Mouse (Mus musculus) kidney, postnatal 36 days (tissue): ENCODE measurements around the gene Spsb4.
A peak's percentile ranks its signal among the peaks of the same experiment; 100 is the strongest.

ENCODE experiments used
- DNase-seq, 2 experiments: peaks; one replicate each; pipeline ENCODE4 v3.0.0; 2021 to 2022; ENCODE audit warnings: mixed read lengths in 2 of 2

The Spsb4 gene

GRCm38 (mm10) chr9:97018677-97019147 is at the start of gene Spsb4:
Gene Spsb4, minus strand, starts transcription at chr9:97018843.
- peak; percentile 77 to 86 for DNase-seq

DNA sequence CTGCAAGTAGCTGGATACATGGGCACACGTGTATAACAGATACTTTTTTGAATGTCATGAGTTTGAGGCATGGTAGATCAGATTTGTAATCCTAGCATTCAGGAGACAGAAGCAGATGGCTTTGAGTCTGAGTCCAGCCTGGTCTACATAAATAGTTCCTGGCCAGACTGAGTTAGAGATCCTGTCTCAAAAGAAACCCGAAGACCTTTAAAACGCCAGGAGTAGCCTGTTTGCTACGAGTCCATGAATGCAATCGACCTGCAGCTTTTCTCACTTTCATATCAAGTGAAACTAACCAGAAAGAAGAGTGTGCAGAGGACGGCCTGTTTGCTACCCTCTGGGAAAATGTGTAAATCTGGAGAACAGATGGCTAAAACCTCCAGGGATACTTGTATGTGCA is 49.1 kb upstream of the Spsb4 start:
- DNase-seq, result no peak

- DNase-seq, result no peak
Measured at GRCm38 (mm10) chr9:97065885-97066284, 47.2 kb upstream of the Spsb4 start.

DNA sequence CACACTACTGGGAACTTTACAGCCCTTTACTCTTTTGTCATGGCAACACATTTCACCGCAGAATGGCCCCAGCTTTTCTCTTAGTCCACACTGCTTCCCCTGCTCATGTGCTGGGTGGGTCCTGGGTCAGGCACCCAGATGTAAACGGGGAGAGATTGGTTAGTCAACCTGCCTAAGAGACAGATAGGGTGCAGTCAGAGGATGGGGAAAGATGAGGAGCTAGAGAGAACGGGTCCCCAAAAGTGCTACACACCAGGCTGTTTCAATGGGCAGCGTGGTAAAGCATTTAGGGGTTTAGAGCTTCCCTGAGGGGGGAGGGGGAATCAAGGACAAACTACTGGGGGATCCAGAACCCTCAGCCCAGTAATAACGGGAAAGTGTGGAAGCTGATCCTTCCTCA is 46.6 kb upstream of the Spsb4 start:
- DNase-seq, result no peak

- DNase-seq, result no peak
Measured at GRCm38 (mm10) chr9:97064161-97064560, 45.5 kb upstream of the Spsb4 start.

- DNase-seq, result no peak
Measured at GRCm38 (mm10) chr9:97061696-97062095, 43.1 kb upstream of the Spsb4 start.

DNA sequence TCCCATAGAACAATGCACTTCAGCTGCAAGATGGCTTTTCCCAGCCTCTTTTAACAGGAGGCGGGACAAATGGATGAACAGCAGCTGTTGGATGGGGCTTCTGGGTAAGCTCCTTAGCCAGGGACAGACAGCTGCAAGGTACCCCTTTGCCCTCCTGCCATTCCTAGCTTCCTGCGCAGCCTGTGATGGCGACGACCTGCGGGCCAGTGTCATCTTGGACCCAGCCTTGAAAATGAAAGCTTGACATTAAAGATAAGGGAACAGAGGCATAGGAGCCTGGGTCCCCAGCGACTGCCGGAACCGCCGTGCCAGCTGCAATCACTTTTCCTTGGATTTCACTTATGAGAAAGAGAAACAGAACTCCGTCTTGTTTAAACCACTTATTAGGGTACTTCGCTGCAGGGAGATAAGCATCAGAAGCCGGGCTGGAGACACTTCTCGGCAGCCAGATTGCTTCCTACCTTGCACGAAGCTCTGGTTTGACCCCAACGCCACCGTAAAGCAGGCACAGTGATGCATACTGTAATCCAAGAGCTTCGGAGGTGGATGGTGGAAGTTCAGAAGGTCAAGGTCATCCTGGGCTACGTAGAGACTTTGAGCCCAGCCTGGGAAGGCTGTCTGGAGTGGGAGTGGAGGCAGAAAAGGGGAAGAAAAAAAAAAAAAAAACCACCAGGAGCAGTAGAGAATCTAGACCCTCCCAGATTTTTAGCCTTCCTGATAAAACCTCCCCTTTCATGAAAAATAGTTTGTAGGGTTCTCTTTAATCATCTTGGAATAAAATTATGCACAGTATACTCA is 38.1 kb upstream of the Spsb4 start:
- no peak for DNase-seq

- DNase-seq, result peak; percentile 14 to 34
Measured at GRCm38 (mm10) chr9:97055906-97056305, 37.3 kb upstream of the Spsb4 start.

- DNase-seq, result no peak
Measured at GRCm38 (mm10) chr9:97051176-97051575, 32.5 kb upstream of the Spsb4 start.

- DNase-seq, result no peak
Measured at GRCm38 (mm10) chr9:97046240-97046639, 27.6 kb upstream of the Spsb4 start.

GRCm38 (mm10) chr9:97041633-97042032 is 23.0 kb upstream of the Spsb4 start:
- no peak for DNase-seq

- DNase-seq, result no peak
Measured at GRCm38 (mm10) chr9:97038010-97038409, 19.4 kb upstream of the Spsb4 start.

- peak; percentile 47 to 48 for DNase-seq
Measured at GRCm38 (mm10) chr9:97036656-97037055, 18.0 kb upstream of the Spsb4 start.

- no peak for DNase-seq
Measured at GRCm38 (mm10) chr9:97027361-97027760, 8.7 kb upstream of the Spsb4 start.

- DNase-seq, result no peak
Measured at GRCm38 (mm10) chr9:97026006-97026405, 7.4 kb upstream of the Spsb4 start.

DNA sequence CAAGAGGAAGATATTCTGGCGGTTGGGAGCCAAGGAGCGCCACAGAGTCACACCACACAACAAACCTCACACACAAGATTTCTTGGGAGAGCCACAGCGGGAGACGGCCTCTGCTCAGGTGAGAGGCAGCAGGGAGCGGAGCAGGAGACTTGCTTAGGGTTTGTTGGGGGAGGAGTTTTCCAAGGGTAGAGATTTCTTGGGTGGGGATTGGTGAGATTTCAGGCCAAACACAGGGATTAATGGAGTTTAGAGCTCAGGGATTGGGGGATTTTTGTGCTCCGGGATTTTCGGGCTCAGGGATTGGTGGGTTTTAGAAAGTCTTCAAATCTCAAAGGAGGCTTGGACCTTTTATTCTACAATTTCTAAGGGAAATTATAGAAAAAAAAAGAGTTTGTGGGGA is 5.8 kb upstream of the Spsb4 start:
- DNase-seq, result no peak

GRCm38 (mm10) chr9:97022948-97023347 is 4.3 kb upstream of the Spsb4 start:
- DNase-seq, result no peak

DNA sequence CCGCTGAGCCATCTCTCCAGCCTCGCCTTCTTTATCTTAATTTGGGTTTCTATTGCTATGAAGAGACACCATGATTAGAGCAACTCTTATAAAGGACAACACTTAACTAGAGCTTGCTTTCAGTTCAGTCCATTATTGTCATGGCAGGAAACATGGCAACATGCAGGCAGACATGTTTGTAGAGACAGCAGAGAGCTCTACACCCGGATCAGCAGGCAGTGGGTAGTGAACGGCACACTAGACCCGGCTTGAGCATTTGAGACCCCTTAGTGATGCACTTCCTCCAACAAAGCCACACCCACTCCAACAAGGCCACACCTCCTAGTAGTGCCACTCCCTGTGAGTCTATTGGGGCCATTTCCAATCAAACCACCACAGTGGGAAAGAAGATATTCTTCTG is 3.7 kb upstream of the Spsb4 start:
- no peak for DNase-seq

DNA sequence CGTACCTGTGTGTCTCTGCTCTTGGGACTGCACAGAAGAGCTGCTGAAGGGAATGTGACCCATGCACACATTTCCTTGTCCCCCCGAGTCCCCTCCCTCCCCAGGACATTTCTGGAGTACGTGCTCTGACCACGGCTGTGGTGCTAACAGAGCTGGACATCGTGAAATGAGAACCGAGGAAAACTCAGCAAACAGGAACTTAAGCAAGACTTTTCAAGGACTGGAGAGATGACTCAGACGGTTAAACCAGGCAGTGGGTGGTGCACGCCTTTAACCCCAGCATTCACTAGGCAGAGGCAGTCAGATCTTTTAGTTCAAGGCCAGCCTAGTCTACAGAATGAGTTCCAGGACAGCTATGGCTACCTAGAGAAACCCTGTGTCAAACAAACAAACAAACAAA is 1.5 kb upstream of the Spsb4 start:
- DNase-seq, result no peak

- no peak for DNase-seq
Measured at GRCm38 (mm10) chr9:97019686-97020085, 1.0 kb upstream of the Spsb4 start.

GRCm38 (mm10) chr9:97019231-97019630 is 588 bp upstream of the Spsb4 start:
- DNase-seq, result peak in 1 of 2 experiments; percentile 27

- DNase-seq, result peak; percentile 72 to 80
Measured at GRCm38 (mm10) chr9:97017811-97018641, 617 bp downstream of the Spsb4 start.

- DNase-seq, result peak; percentile 42 to 56
Measured at GRCm38 (mm10) chr9:97017121-97017810, 1.4 kb downstream of the Spsb4 start.
